ENCODE assay signal across 8 mouse cellular contexts in the genomic region with DNA sequence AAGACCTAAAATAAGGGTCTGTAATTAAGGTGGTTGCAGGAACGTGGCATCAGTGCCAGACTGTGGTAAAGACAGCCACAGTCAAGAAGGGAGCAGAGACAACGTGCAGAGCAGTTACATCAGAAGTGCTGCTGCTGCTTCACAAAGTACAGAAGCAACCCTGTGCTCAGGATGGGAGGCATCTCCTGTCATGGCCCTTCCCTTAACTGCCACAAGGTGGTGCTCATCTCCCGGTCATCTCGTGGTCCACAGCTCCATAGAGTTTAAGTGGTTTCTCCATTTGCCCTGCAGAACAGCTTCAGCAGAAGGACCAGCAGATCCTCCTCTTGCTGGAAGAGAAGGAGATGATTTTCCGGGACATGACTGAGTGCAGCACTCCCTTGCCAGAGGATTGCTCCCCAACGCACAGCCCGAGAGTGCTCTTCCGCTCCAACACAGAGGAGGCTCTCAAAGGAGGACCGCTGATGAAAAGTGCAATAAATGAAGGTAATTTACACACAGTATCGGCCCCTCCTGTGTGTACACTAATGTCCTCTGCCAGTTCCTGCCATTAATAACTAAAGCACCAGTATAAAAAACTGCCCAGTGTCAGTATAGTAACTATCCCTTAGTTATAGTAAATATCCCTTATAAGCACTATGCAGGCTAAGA.
DNase-seq lines count a peak whose midpoint lies in the region; ATAC-seq and TF ChIP-seq lines count a peak whose summit lies in the region.

No protein-coding gene starts in this region.

- peak; percentile 94 for ATAC-seq in forebrain, embryonic 13.5 days
- ATAC-seq in neutrophil, adult 5-6 weeks (ENCODE audit: extremely low read depth, insufficient number of reproducible peaks, low FRiP score, poor library complexity, severe bottlenecking) = peak; percentile 80

- H3K4me2 ChIP-seq in forebrain, embryonic 13.5 days = no peak overlapping the region

- no peaks in the 10 kb centered on the region for H3K27me3 ChIP-seq in forebrain, embryonic 13.5 days

- no peak overlapping the region for H3K27ac ChIP-seq in forebrain, embryonic 13.5 days

- H3K4me1 ChIP-seq in forebrain, embryonic 13.5 days = no peaks in the 10 kb centered on the region
- H3K4me1 ChIP-seq in lung, adult 2 months (ENCODE audit: control insufficient read depth, insufficient read depth, low read length) = no peaks in the 10 kb centered on the region

- intact Hi-C loops in heart, postnatal 36 days (cut with DNase I) = loop anchor here (1.0 to 5.0 kb wide), 5 partner anchors 90 to 367 kb away; no protein-coding TSS in a partner anchor

- H3K9ac ChIP-seq in forebrain, embryonic 13.5 days = no peak overlapping the region

- no peak for TF ChIP-seq POLR2A in lung, adult 2 months (IDR thresholded peaks at IDR 0.05; ENCODE audit: borderline replicate concordance, extremely low read depth, low read depth, low read length)

- H3K36me3 ChIP-seq in forebrain, embryonic 13.5 days (ENCODE audit: poor library complexity, severe bottlenecking) = peaks cover 30% of the 10 kb centered on the region

- peak; percentile 98 for TF ChIP-seq CTCF in lung, adult 2 months (IDR thresholded peaks at IDR 0.05; ENCODE audit: insufficient read depth, low read length)

- peak; percentile 69 for DNase-seq in ES-CJ7 (ENCODE audit: low read depth, low spot score)
- DNase-seq in c-Kit-positive CD71-positive TER-119-positive erythroid progenitor cells, embryonic 14.5 days (ENCODE audit: low spot score) = peak; percentile 67
- peak; percentile 57 to 70 for DNase-seq in heart, postnatal 36 days
- peak; percentile 75 for DNase-seq in layer of hippocampus, adult 11-12 months (ENCODE audit: low spot score)
- no peak for DNase-seq in lung, adult 2 months
- DNase-seq in thymus, postnatal 0 days (ENCODE audit: low spot score) = peak; percentile 76

- H3K9me3 ChIP-seq in forebrain, embryonic 13.5 days (replicated peaks) = no peaks in the 10 kb centered on the region

- H3K4me3 ChIP-seq in forebrain, embryonic 13.5 days = no peak overlapping the region
- H3K4me3 ChIP-seq in lung, adult 2 months (replicated peaks; ENCODE audit: extremely low read depth, low read depth, low read length) = no peak overlapping the region

- 55% methylated on average over 10 of the region's 10 CpGs for WGBS in forebrain, embryonic 13.5 days
- 54% methylated on average over 10 of the region's 10 CpGs for WGBS in lung, adult 2 months
